23 mouse cellular contexts compared by ENCODE assay signal in the genomic region with DNA sequence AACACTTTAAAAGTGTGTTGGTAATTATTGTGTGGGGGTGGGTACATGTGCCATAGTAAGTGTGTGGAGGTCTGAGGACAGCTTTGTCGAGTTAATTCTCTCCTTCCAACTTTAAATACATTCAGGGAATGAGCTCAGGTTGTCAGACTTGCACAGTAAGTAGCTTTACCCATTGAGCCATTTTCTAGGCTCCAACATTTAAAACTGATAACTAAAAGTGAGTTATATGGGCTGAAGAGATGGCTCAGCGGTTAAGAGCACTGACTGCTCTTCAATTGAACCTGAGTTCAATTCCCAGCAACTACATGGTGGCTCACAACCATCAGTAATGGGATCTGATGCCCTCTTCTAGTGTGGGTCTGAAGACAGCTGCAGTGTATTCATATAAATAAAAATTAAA. TPM values are rescaled to one million over a fixed set of nuclear protein-coding genes. Genes with fewer than 3 reads are reported as not detected.
"Had no signal": no experiment of that assay in that cellular context is flagged by ENCODE, and none has a peak within 500 bp of the region (broad histone marks: within the 10 kb centered on the region; RNA-seq: fewer than 3 reads in every experiment).

No protein-coding gene starts in this region.

- H3K9me3 ChIP-seq: heart, embryonic 13.5 days; heart, embryonic 15.5 days; hindbrain, embryonic 10.5 days; hindbrain, embryonic 12.5 days; limb, embryonic 10.5 days; limb, embryonic 12.5 days had no signal

- H3K9ac ChIP-seq: hindbrain, embryonic 12.5 days had no signal

- H3K27ac ChIP-seq: liver, embryonic 14.5 days had no signal

- H3K27me3 ChIP-seq: heart, embryonic 13.5 days; heart, embryonic 15.5 days; hindbrain, embryonic 12.5 days; limb, embryonic 12.5 days had no signal

- DNase-seq: gastrocnemius, postnatal 14 days; gastrocnemius, postnatal 36 days; heart, adult 2 months; heart, postnatal 14 days; heart, postnatal 4 days; kidney, adult 18-20 months; kidney, adult 8-10 months; kidney, postnatal 10 days; kidney, postnatal 25 days; kidney, postnatal 4 days; liver had no signal

- ATAC-seq: hindbrain, embryonic 16.5 days had no signal

- H3K36me3 ChIP-seq: hindbrain, embryonic 12.5 days had no signal

RNA-seq across cellular contexts. Expression of gene Abcc2, which starts 27.8 kb away (rescaled TPM):
- total RNA-seq: gastrocnemius, postnatal 14 days; gastrocnemius, postnatal 36 days; heart, adult 2 months; heart, postnatal 14 days; heart, postnatal 4 days; layer of hippocampus, adult 2 months; left cerebral cortex, postnatal 36 days had no signal
- polyA plus RNA-seq: heart, embryonic 13.5 days; heart, postnatal 0 days; hindbrain, embryonic 10.5 days; hindbrain, embryonic 12.5 days; inflammation-experienced regulatory T-cells, adult 6 months; limb, embryonic 12.5 days had no signal
